Mouse (Mus musculus) megakaryocyte, embryonic 14.5 days (primary cell): ENCODE data around the gene Gins1. TPM values are rescaled to one million over a fixed set of nuclear protein-coding genes. Genes with fewer than 3 reads are reported as not detected.

Experiments used
- H3K27me3 ChIP-seq: replicated peaks from 2 replicates; pipeline ENCODE3; 2012; ENCODE audit warnings: inconsistent platforms
- H3K36me3 ChIP-seq: replicated peaks from 2 replicates; pipeline ENCODE3; 2012; ENCODE audit warnings: low read length, inconsistent platforms, mixed read lengths
- H3K4me1 ChIP-seq: 2 replicates; pipeline ENCODE4 v1.6.1; 2012; ENCODE audit warnings: inconsistent platforms
- H3K4me3 ChIP-seq: replicated peaks from 2 replicates; pipeline ENCODE3; 2012; ENCODE audit warnings: moderate library complexity, mild to moderate bottlenecking, inconsistent platforms
- H3K9me3 ChIP-seq: 2 replicates; pipeline ENCODE4 v1.6.1; 2012; ENCODE audit warnings: inconsistent platforms
- FLI1 ChIP-seq: IDR thresholded peaks from 2 replicates; pipeline ENCODE4 v1.6.1; 2012; ENCODE audit warnings: low read length, inconsistent platforms, mixed read lengths
- GATA1 ChIP-seq: IDR thresholded peaks from 3 replicates; pipeline ENCODE4 v1.6.1; 2012; ENCODE audit warnings: mixed read lengths, low read length, inconsistent platforms, borderline replicate concordance
- polyA plus RNA-seq: library from polyadenylated mRNA; stranded (reverse); fragments of >175 nt; gene quantifications from 2 replicates; pipeline ENCODE4 v1.2.3, GENCODE M21; 2012; ENCODE audit warnings: low replicate concordance; ENCODE audit not compliant: insufficient read depth

Gene Gins1
- polyA plus RNA-seq, 1 experiment, result 7.9 TPM

DNA sequence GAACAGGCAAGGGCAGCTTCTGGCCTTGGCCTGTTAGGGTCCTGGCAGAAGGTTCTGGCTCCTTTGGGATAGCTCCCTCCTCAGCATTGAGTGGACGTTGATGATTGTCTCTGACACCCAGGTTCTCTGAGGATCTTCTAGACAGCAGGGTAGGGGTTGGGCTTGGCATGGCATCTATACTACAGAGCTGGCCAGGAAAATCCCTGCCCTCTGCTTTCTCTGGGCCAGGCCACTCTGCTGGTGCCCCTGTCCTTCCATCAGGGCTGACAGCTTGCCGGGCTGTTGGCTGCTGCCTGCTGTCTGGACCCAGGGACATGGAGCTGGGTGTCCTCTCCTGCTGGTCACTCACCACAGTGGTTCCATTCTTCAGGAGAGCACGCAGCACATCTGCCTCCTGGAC lies 44.5 kb downstream of the Gins1 start:
- peaks cover 86% of the 10 kb centered on the region for H3K36me3 ChIP-seq
- TF ChIP-seq GATA1 (no peak), FLI1 (no peak)
- no peak overlapping the region for H3K4me3 ChIP-seq
- H3K27me3 ChIP-seq, result no peaks in the 10 kb centered on the region
- H3K4me1 ChIP-seq, result peaks cover 18% of the 10 kb centered on the region
- H3K9me3 ChIP-seq, result no peaks in the 10 kb centered on the region

- Histone ChIP-seq H3K9me3 (no peaks in the 10 kb centered on the region), H3K4me3 (no peak overlapping the region)
- TF ChIP-seq FLI1, result no peak
- no peak for TF ChIP-seq GATA1
Measured at GRCm38 (mm10) chr2:150950056-150950455, 44.9 kb downstream of the Gins1 start.

GRCm38 (mm10) chr2:150951201-150951600 lies 46.0 kb downstream of the Gins1 start:
- peaks cover 87% of the 10 kb centered on the region for H3K36me3 ChIP-seq
- peaks cover 12% of the 10 kb centered on the region for H3K4me1 ChIP-seq
- H3K4me3 ChIP-seq, result no peak overlapping the region
- no peaks in the 10 kb centered on the region for H3K9me3 ChIP-seq
- TF ChIP-seq GATA1, result no peak
- no peak for TF ChIP-seq FLI1
- no peaks in the 10 kb centered on the region for H3K27me3 ChIP-seq

More at GRCm38 (mm10) chr2:150950056-150950455, 44.9 kb downstream of the Gins1 start:
- Histone ChIP-seq H3K27me3 (no peaks in the 10 kb centered on the region), H3K4me1 (peaks cover 14% of the 10 kb centered on the region), H3K36me3 (peaks cover 86% of the 10 kb centered on the region)

DNA sequence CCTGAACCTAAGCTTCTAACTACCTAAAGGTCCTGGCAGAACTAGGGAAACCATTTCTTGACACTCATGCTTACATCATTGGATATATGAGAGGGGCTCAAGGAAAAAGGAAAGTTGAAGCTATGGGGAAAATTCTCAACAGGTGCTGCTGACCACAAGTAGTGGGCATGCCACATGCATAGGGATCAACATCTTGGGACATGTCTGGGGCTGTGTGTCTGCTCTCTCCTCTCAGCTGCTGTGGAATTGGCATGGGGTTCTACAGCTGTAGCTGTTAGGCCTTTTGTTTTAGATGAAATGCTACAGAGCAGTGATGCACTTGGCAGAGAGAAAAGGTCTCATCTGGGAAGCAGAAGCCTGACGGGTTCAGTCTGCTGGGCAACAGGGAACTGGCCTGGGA lies 50.7 kb downstream of the Gins1 start:
- no peak overlapping the region for H3K4me3 ChIP-seq
- no peaks in the 10 kb centered on the region for H3K9me3 ChIP-seq
- no peaks in the 10 kb centered on the region for H3K27me3 ChIP-seq
- TF ChIP-seq GATA1 (no peak), FLI1 (no peak)
- H3K36me3 ChIP-seq, result peaks cover 95% of the 10 kb centered on the region
- H3K4me1 ChIP-seq, result peaks cover 23% of the 10 kb centered on the region

- peaks cover 92% of the 10 kb centered on the region for H3K36me3 ChIP-seq
- TF ChIP-seq FLI1 (no peak), GATA1 (no peak)
Measured at GRCm38 (mm10) chr2:150959521-150959920, 54.3 kb downstream of the Gins1 start.

GRCm38 (mm10) chr2:150963246-150963645 lies 58.0 kb downstream of the Gins1 start:
- H3K36me3 ChIP-seq, result peaks cover 93% of the 10 kb centered on the region
- TF ChIP-seq GATA1, result no peak
- no peak for TF ChIP-seq FLI1

More at GRCm38 (mm10) chr2:150959521-150959920, 54.3 kb downstream of the Gins1 start:
- H3K4me3 ChIP-seq, result no peak overlapping the region
- peaks cover 43% of the 10 kb centered on the region for H3K4me1 ChIP-seq
- H3K9me3 ChIP-seq, result no peaks in the 10 kb centered on the region
- H3K27me3 ChIP-seq, result no peaks in the 10 kb centered on the region

GRCm38 (mm10) chr2:150964641-150965040 lies 59.4 kb downstream of the Gins1 start:
- Histone ChIP-seq H3K36me3 (peaks cover 93% of the 10 kb centered on the region), H3K4me1 (peaks cover 52% of the 10 kb centered on the region), H3K4me3 (no peak overlapping the region), H3K9me3 (no peaks in the 10 kb centered on the region), H3K27me3 (no peaks in the 10 kb centered on the region)
- TF ChIP-seq FLI1 (no peak), GATA1 (no peak)

More at GRCm38 (mm10) chr2:150963246-150963645, 58.0 kb downstream of the Gins1 start:
- Histone ChIP-seq H3K9me3 (no peaks in the 10 kb centered on the region), H3K27me3 (no peaks in the 10 kb centered on the region), H3K4me1 (peaks cover 66% of the 10 kb centered on the region), H3K4me3 (no peak overlapping the region)

DNA sequence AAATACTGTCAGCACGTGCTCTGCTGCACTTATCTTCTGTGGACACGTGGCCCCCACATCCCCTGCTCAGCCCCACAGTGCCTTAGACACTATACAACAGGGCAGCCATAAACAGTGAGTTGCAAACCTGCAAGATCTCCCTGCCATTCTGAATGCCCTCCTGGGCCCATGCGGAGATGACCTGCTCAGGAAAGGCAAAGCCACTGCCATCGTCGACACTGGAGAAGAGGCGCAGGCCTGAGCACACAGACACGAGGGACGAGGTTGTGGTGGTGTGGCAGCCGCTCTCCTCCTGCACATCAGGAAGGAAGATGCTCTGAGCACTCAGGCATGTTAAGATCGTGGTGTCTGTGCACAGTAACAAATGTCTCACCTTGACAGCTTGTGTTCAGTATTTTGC lies 60.8 kb downstream of the Gins1 start:
- no peaks in the 10 kb centered on the region for H3K9me3 ChIP-seq
- TF ChIP-seq FLI1 (no peak), GATA1 (no peak)
- peak overlapping the region; percentile 54 for H3K4me3 ChIP-seq
- peaks cover 44% of the 10 kb centered on the region for H3K4me1 ChIP-seq
- H3K27me3 ChIP-seq, result no peaks in the 10 kb centered on the region
- H3K36me3 ChIP-seq, result peaks cover 93% of the 10 kb centered on the region

GRCm38 (mm10) chr2:150967491-150967890 lies 62.3 kb downstream of the Gins1 start:
- Histone ChIP-seq H3K36me3 (peaks cover 97% of the 10 kb centered on the region), H3K4me1 (peaks cover 41% of the 10 kb centered on the region), H3K9me3 (no peaks in the 10 kb centered on the region), H3K4me3 (no peak overlapping the region), H3K27me3 (no peaks in the 10 kb centered on the region)
- TF ChIP-seq GATA1 (no peak), FLI1 (no peak)

DNA sequence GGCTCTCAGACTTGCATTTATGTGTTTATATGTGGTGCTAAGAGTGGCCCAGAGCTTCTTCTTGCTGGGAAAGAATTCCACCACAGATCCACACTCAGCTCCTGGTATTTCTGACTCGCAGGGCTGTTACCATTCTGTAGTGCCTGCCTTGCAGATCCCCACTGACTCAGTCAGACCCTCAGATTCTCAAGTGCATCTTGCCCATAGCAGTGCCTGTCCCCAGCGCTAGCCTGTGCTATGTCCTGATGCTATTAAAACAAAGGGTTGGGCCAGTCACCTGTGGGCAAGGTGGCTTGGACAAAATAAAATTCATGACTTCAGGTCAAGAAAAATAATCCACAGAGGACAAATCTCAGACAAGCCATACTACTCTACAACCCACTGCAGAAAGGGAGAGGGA lies 64.0 kb downstream of the Gins1 start:
- no peak overlapping the region for H3K4me3 ChIP-seq
- peaks cover 97% of the 10 kb centered on the region for H3K36me3 ChIP-seq
- TF ChIP-seq GATA1 (no peak), FLI1 (no peak)
- no peaks in the 10 kb centered on the region for H3K27me3 ChIP-seq
- peaks cover 35% of the 10 kb centered on the region for H3K4me1 ChIP-seq
- no peaks in the 10 kb centered on the region for H3K9me3 ChIP-seq

GRCm38 (mm10) chr2:150971856-150972255 lies 66.7 kb downstream of the Gins1 start:
- TF ChIP-seq GATA1 (no peak), FLI1 (no peak)
- Histone ChIP-seq H3K4me1 (peaks cover 45% of the 10 kb centered on the region), H3K4me3 (no peak overlapping the region), H3K36me3 (peaks cover 95% of the 10 kb centered on the region), H3K27me3 (no peaks in the 10 kb centered on the region), H3K9me3 (no peaks in the 10 kb centered on the region)
